Mouse (Mus musculus): ENCODE measurements around the gene Cep295nl. TPM values are rescaled to one million over a fixed set of nuclear protein-coding genes. Genes with fewer than 3 reads are reported as not detected.

Gene Cep295nl
- total RNA-seq, 1 experiment: 0.49 TPM

DNA sequence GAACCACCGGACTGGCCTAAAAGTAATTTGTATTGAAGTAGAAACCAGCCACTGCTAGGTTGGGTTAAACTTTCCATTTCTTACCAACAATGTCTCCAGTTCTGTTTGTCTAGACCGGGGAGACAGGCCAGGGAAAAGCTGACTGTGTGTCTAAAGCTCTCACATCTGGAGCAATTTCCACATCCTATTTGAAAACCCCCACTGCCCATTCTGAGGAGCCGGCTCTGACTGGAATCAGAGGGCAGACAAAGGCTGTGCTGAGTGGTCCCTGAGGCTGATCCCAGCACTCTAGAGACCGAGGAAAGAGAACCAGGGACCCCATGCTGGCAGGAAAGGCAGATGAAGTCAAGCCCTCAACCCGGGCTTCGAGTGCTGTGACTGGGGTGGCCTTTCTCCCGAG, 30.3 kb upstream of the Cep295nl start:
- 0 out of 4 replicates have a peak, but pooled peaks cover 0 to 2% of the 10 kb centered on the region in 2 experiments for H3K4me1 ChIP-seq (ENCODE audit: control insufficient read depth in 2 of 2, insufficient read depth in 2 of 2, low read length in 2 of 2, poor library complexity in 1 of 2)
- no peaks in the 10 kb centered on the region for H3K36me3 ChIP-seq (ENCODE audit: control insufficient read depth, insufficient read depth, low read length, poor library complexity, severe bottlenecking)
- TF ChIP-seq HCFC1 (IDR thresholded peaks at IDR 0.05; ENCODE audit: borderline replicate concordance, insufficient read depth, low read length) (no peak), ZNF384 (IDR thresholded peaks at IDR 0.05; ENCODE audit: low read depth, low read length) (no peak), MAFK (IDR thresholded peaks at IDR 0.05; ENCODE audit: insufficient read depth, low read depth, low read length) (no peak), ZC3H11A (IDR thresholded peaks at IDR 0.05; ENCODE audit: borderline replicate concordance, low read depth, low read length) (no peak), CHD2 (IDR thresholded peaks at IDR 0.05; ENCODE audit: low read depth, low read length) (no peak)
- in situ Hi-C loops (cut with MboI; ENCODE audit: low sequenced_read_pairs in 2 of 2, unreplicated experiment in 2 of 2): no loop called here
- DNase-seq (ENCODE audit: low read depth, low spot score): peak; percentile 53
- no peak overlapping the region for H3K9ac ChIP-seq (ENCODE audit: insufficient read depth, low read depth, low read length, poor library complexity, severe bottlenecking)
- H3K4me3 ChIP-seq (ENCODE audit: insufficient read depth in 1 of 2, low read depth in 1 of 2, low read length in 2 of 2, poor library complexity in 1 of 2, severe bottlenecking in 1 of 2): no peak overlapping the region
- no peak overlapping the region for H3K27ac ChIP-seq (ENCODE audit: insufficient read depth, low read depth, low read length, poor library complexity, severe bottlenecking)
- H3K9me3 ChIP-seq (ENCODE audit: control insufficient read depth, insufficient read depth, low read depth, low read length): no peaks in the 10 kb centered on the region

- in situ Hi-C loops (cut with MboI; ENCODE audit: low sequenced_read_pairs in 2 of 2, unreplicated experiment in 2 of 2): no loop called here
- Histone ChIP-seq H3K27ac (ENCODE audit: insufficient read depth, low read depth, low read length, poor library complexity, severe bottlenecking) (no peak overlapping the region), H3K9ac (ENCODE audit: insufficient read depth, low read depth, low read length, poor library complexity, severe bottlenecking) (no peak overlapping the region), H3K4me1 (ENCODE audit: control insufficient read depth in 2 of 2, insufficient read depth in 2 of 2, low read length in 2 of 2, poor library complexity in 1 of 2) (0 out of 4 replicates have a peak, but pooled peaks cover 0 to 2% of the 10 kb centered on the region in 2 experiments), H3K36me3 (ENCODE audit: control insufficient read depth, insufficient read depth, low read length, poor library complexity, severe bottlenecking) (no peaks in the 10 kb centered on the region), H3K4me3 (ENCODE audit: insufficient read depth in 1 of 2, low read depth in 1 of 2, low read length in 2 of 2, poor library complexity in 1 of 2, severe bottlenecking in 1 of 2) (no peak overlapping the region), H3K9me3 (ENCODE audit: control insufficient read depth, insufficient read depth, low read depth, low read length) (no peaks in the 10 kb centered on the region)
- no peak for DNase-seq (ENCODE audit: low read depth, low spot score)
- TF ChIP-seq ZC3H11A (IDR thresholded peaks at IDR 0.05; ENCODE audit: borderline replicate concordance, low read depth, low read length): no peak
- no peak for TF ChIP-seq ZNF384 (IDR thresholded peaks at IDR 0.05; ENCODE audit: low read depth, low read length)
- no peak for TF ChIP-seq MAFK (IDR thresholded peaks at IDR 0.05; ENCODE audit: insufficient read depth, low read depth, low read length)
These were observed 29.6 kb upstream of the Cep295nl start for GRCm38 (mm10) chr11:118371876-118372275.

DNA sequence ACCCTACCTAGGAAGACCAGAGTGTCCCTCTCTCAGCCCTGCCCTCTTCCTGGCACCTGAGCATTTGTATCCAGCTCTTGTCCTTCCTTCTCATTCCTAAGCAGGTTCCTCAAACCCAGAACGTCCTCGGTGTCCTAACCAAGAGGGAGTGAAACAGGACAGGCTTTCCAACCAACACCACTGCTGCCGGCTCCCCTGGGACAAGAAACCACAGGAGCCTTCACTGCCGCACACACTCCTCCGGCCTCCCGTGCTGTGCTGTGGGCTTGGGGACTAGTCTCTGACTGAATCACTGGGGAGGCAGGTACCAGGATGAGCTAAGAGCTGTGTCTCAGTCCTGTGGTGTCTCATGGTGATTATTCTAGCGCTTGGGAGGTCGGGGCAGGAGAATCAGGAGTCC, 27.4 kb upstream of the Cep295nl start:
- no peak for DNase-seq (ENCODE audit: low read depth, low spot score)
- Histone ChIP-seq H3K9ac (ENCODE audit: insufficient read depth, low read depth, low read length, poor library complexity, severe bottlenecking) (no peak overlapping the region), H3K9me3 (ENCODE audit: control insufficient read depth, insufficient read depth, low read depth, low read length) (no peaks in the 10 kb centered on the region), H3K4me1 (ENCODE audit: control insufficient read depth in 2 of 2, insufficient read depth in 2 of 2, low read length in 2 of 2, poor library complexity in 1 of 2) (peaks cover 1 to 5% of the 10 kb centered on the region in 2 experiments; a peak in 1 of 4 replicates), H3K4me3 (ENCODE audit: insufficient read depth in 1 of 2, low read depth in 1 of 2, low read length in 2 of 2, poor library complexity in 1 of 2, severe bottlenecking in 1 of 2) (no peak overlapping the region), H3K27ac (ENCODE audit: insufficient read depth, low read depth, low read length, poor library complexity, severe bottlenecking) (no peak overlapping the region), H3K36me3 (ENCODE audit: control insufficient read depth, insufficient read depth, low read length, poor library complexity, severe bottlenecking) (no peaks in the 10 kb centered on the region)
- in situ Hi-C loops (cut with MboI; ENCODE audit: low sequenced_read_pairs in 2 of 2, unreplicated experiment in 2 of 2): no loop called here
- TF ChIP-seq CHD2 (IDR thresholded peaks at IDR 0.05; ENCODE audit: low read depth, low read length): no peak
- no peak for TF ChIP-seq ZNF384 (IDR thresholded peaks at IDR 0.05; ENCODE audit: low read depth, low read length)
- TF ChIP-seq HCFC1 (IDR thresholded peaks at IDR 0.05; ENCODE audit: borderline replicate concordance, insufficient read depth, low read length): no peak
- no peak for TF ChIP-seq ZC3H11A (IDR thresholded peaks at IDR 0.05; ENCODE audit: borderline replicate concordance, low read depth, low read length)
- TF ChIP-seq MAFK (IDR thresholded peaks at IDR 0.05; ENCODE audit: insufficient read depth, low read depth, low read length): no peak

- peaks cover 1 to 5% of the 10 kb centered on the region in 2 experiments; a peak in 1 of 4 replicates for H3K4me1 ChIP-seq (ENCODE audit: control insufficient read depth in 2 of 2, insufficient read depth in 2 of 2, low read length in 2 of 2, poor library complexity in 1 of 2)
- H3K9me3 ChIP-seq (ENCODE audit: control insufficient read depth, insufficient read depth, low read depth, low read length): no peaks in the 10 kb centered on the region
- in situ Hi-C loops (cut with MboI; ENCODE audit: low sequenced_read_pairs in 2 of 2, unreplicated experiment in 2 of 2): no loop called here
- H3K4me3 ChIP-seq (ENCODE audit: insufficient read depth in 1 of 2, low read depth in 1 of 2, low read length in 2 of 2, poor library complexity in 1 of 2, severe bottlenecking in 1 of 2): no peak overlapping the region
- H3K27ac ChIP-seq (ENCODE audit: insufficient read depth, low read depth, low read length, poor library complexity, severe bottlenecking): no peak overlapping the region
- no peak overlapping the region for H3K9ac ChIP-seq (ENCODE audit: insufficient read depth, low read depth, low read length, poor library complexity, severe bottlenecking)
- TF ChIP-seq ZC3H11A (IDR thresholded peaks at IDR 0.05; ENCODE audit: borderline replicate concordance, low read depth, low read length) (no peak), HCFC1 (IDR thresholded peaks at IDR 0.05; ENCODE audit: borderline replicate concordance, insufficient read depth, low read length) (no peak)
- DNase-seq (ENCODE audit: low read depth, low spot score): no peak
- H3K36me3 ChIP-seq (ENCODE audit: control insufficient read depth, insufficient read depth, low read length, poor library complexity, severe bottlenecking): no peaks in the 10 kb centered on the region
These were observed 27.0 kb upstream of the Cep295nl start for GRCm38 (mm10) chr11:118369251-118369650.

DNA sequence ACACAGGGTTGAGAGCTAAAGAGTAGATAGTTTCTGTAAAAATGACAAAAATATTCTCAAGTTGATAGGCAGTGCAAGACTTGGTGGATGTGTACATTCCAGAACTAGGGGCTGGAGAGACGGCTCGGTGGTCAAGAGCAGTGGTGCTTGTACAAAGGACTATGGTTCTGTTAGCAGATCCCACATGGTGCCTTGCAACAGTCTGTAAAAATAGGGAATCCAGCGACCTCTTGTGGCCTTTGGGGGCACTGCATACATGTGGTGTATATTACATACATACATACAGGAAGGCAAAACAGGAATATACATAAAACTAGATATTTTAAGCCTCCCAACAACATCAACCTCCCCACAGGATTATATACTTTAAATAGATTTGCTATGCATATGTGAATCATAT, 26.0 kb upstream of the Cep295nl start:
- TF ChIP-seq MAFK (IDR thresholded peaks at IDR 0.05; ENCODE audit: insufficient read depth, low read depth, low read length) (no peak), ZC3H11A (IDR thresholded peaks at IDR 0.05; ENCODE audit: borderline replicate concordance, low read depth, low read length) (peak; percentile 57; the same call in 1 of the 2 replicates), HCFC1 (IDR thresholded peaks at IDR 0.05; ENCODE audit: borderline replicate concordance, insufficient read depth, low read length) (no peak)
- H3K4me1 ChIP-seq (ENCODE audit: control insufficient read depth in 2 of 2, insufficient read depth in 2 of 2, low read length in 2 of 2, poor library complexity in 1 of 2): peaks cover 1 to 4% of the 10 kb centered on the region in 2 experiments; a peak in 1 of 4 replicates

More for the DNA sequence above, 26.0 kb upstream of the Cep295nl start:
- in situ Hi-C loops (cut with MboI; ENCODE audit: low sequenced_read_pairs in 2 of 2, unreplicated experiment in 2 of 2): no loop called here
- Histone ChIP-seq H3K9me3 (ENCODE audit: control insufficient read depth, insufficient read depth, low read depth, low read length) (no peaks in the 10 kb centered on the region), H3K36me3 (ENCODE audit: control insufficient read depth, insufficient read depth, low read length, poor library complexity, severe bottlenecking) (no peaks in the 10 kb centered on the region), H3K9ac (ENCODE audit: insufficient read depth, low read depth, low read length, poor library complexity, severe bottlenecking) (no peak overlapping the region), H3K4me3 (ENCODE audit: insufficient read depth in 1 of 2, low read depth in 1 of 2, low read length in 2 of 2, poor library complexity in 1 of 2, severe bottlenecking in 1 of 2) (no peak overlapping the region), H3K27ac (ENCODE audit: insufficient read depth, low read depth, low read length, poor library complexity, severe bottlenecking) (no peak overlapping the region)
- DNase-seq (ENCODE audit: low read depth, low spot score): peak; percentile 71

Data from ES-E14 (cell line).